Mouse (Mus musculus) embryonic facial prominence, embryonic 14.5 days (tissue): ENCODE data around the gene Mei1. TPM values are rescaled to one million over a fixed set of nuclear protein-coding genes. Genes with fewer than 3 reads are reported as not detected.

Source experiments
- ATAC-seq: fragments of 200-750 bp; cut with Nextera tagmentation; 2 replicates; pipeline ENCODE4 v1.8.0; 2017; ENCODE audit warnings: low read depth, moderate number of reproducible peaks, moderate TSS enrichment
- DNase-seq: peaks from one replicate; pipeline ENCODE4 v3.0.0-alpha.2; 2015; ENCODE audit warnings: low spot score
- H3K27ac ChIP-seq: fragments of 300-500 bp; sonication (generic); replicated peaks from 2 replicates; pipeline ENCODE4 v1.5.1; 2014; ENCODE audit warnings: low read depth, mild to moderate bottlenecking, low read length, moderate library complexity
- H3K27me3 ChIP-seq: fragments of 300-500 bp; sonication (generic); replicated peaks from 2 replicates; pipeline ENCODE4 v1.6.1; 2014; ENCODE audit warnings: low read length; ENCODE audit not compliant: control insufficient read depth, insufficient read depth
- H3K36me3 ChIP-seq: fragments of 300-500 bp; sonication (generic); 2 replicates; pipeline ENCODE4 v1.6.1; 2014; ENCODE audit warnings: low read length, mixed read lengths; ENCODE audit not compliant: control insufficient read depth, insufficient read depth
- H3K4me1 ChIP-seq: fragments of 300-500 bp; sonication (generic); 2 replicates; pipeline ENCODE4 v1.6.1; 2014; ENCODE audit warnings: antibody characterized with exemption, low read length; ENCODE audit not compliant: control insufficient read depth, insufficient read depth
- H3K4me2 ChIP-seq: fragments of 300-500 bp; sonication (generic); 2 replicates; pipeline ENCODE4 v1.6.1; 2014; ENCODE audit warnings: low read depth, mild to moderate bottlenecking, low read length, moderate library complexity, mixed read lengths
- H3K4me3 ChIP-seq: fragments of 300-500 bp; sonication (generic); 2 replicates; pipeline ENCODE4 v1.5.1; 2014; ENCODE audit warnings: low read depth, mild to moderate bottlenecking, low read length
- H3K9ac ChIP-seq: fragments of 300-500 bp; sonication (generic); 2 replicates; pipeline ENCODE4 v1.6.1; 2014; ENCODE audit warnings: low read depth, mild to moderate bottlenecking, low read length, moderate library complexity, mixed read lengths
- H3K9me3 ChIP-seq: fragments of 300-500 bp; sonication (generic); 2 replicates; pipeline ENCODE4 v1.6.1; 2016; ENCODE audit warnings: low read length; ENCODE audit not compliant: control insufficient read depth
- WGBS: fragments of 180-500 bp; shearing (Covaris S2); extraction: QIAGEN DNeasy Blood & Tissue Kit; methylation state at CpG from one replicate; pipeline ENCODE4 v1.1.7; 2014; 5-methylcytosine and 5-hydroxymethylcytosine counted together
- polyA plus RNA-seq: library from polyadenylated mRNA; unstranded; fragments of >200 nt; fragmentation: Nextera tagmentation; extraction: Ambion mirVana; gene quantifications from 2 replicates; pipeline ENCODE4 v1.2.1, GENCODE M21; 2014

Mei1 gene
- polyA plus RNA-seq, 1 experiment from 2014 or later: not detected

DNA sequence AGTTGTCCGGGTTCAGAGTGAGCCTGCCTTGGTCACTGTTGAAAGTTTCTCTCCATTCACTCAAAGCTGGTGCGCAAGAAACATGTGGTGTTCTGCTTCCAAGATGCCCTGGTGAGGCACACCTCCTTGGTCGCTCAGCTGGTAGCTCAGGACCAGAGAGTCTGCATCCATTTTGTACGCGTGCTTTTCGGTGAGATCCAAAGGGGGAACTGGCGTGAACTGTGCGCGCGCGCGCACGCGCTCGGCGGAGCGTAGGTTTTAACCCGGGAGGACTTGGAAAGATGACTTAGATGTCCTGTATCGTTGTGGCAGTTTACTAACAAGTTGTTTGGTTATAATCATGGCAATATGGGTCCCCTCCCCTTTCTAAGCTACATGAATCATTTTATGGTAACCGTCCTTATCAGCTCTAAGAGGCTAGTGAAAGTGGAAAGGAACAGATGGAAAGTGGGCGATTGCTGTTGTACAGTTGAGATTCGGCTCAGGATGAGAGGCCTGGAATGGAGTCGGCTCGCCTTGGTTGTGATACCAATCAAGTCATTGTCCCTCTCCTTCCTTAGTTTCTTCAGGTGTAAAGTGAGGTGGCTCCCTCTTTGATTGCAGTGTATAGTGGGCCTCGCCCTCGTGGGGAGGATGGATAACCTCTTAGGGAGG is 2.1 kb downstream of the Mei1 start:
- Histone ChIP-seq H3K36me3 (no peaks in the 10 kb centered on the region), H3K27me3 (peaks cover 34% of the 10 kb centered on the region), H3K9ac (no peak overlapping the region), H3K4me3 (no peak overlapping the region), H3K4me1 (no peaks in the 10 kb centered on the region), H3K27ac (no peak overlapping the region), H3K4me2 (no peak overlapping the region), H3K9me3 (0 out of 2 replicates have a peak, but pooled peaks cover 7% of the 10 kb centered on the region)
- ATAC-seq: no peak
- WGBS: 92% methylated on average over 26 of the region's 26 CpGs
- DNase-seq: no peak

DNA sequence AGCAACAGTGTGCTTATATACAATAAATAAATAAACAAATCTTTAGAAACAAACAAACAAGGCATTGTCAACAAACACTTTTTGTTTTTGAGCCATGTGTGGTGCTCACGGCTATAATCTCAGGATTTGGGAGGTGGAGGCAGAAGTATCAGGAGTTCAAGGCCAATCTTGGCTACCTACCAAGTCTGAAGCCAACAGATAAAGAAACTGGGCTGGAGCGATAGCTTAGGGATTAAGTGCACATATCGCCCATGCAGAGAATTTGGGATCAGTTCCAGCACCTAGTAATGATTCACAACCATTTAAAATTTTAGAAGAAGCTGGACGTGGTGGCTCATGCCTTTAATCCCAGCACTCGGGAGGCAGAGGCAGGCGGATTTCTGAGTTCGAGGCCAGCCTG is 3.7 kb downstream of the Mei1 start:
- no peak overlapping the region for H3K27ac ChIP-seq
- 85% methylated on average over 7 of the region's 7 CpGs for WGBS

DNA sequence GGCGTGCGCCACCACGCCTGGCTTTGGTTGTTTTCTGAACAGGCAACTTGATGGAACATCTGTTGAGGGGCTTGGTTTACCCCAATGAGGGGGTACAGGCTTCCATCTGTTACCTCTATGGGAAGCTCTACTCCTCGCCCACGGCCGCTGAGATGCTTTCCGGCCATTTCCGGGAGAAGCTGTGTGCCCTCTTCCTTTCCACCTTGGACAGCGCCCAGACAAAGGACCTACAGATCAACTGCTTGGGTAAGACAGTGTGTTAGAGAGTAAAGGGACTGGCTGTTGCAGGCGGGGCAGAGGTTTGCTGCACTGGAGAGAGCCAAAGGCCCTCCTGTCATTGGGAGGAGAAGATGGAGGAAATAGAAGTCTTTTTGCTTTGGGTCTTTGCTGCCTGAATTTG is 10.1 kb downstream of the Mei1 start:
- 48% methylated on average over 10 of the region's 10 CpGs for WGBS
- ATAC-seq: no peak

More for the DNA sequence above, 3.7 kb downstream of the Mei1 start:
- H3K9me3 ChIP-seq: 0 out of 2 replicates have a peak, but pooled peaks cover 7% of the 10 kb centered on the region
- H3K4me2 ChIP-seq: no peak overlapping the region
- ATAC-seq (no peak), DNase-seq (no peak)
- H3K27me3 ChIP-seq: peaks cover 32% of the 10 kb centered on the region
- H3K36me3 ChIP-seq: no peaks in the 10 kb centered on the region
- no peaks in the 10 kb centered on the region for H3K4me1 ChIP-seq
- no peak overlapping the region for H3K9ac ChIP-seq
- H3K4me3 ChIP-seq: no peak overlapping the region

DNA sequence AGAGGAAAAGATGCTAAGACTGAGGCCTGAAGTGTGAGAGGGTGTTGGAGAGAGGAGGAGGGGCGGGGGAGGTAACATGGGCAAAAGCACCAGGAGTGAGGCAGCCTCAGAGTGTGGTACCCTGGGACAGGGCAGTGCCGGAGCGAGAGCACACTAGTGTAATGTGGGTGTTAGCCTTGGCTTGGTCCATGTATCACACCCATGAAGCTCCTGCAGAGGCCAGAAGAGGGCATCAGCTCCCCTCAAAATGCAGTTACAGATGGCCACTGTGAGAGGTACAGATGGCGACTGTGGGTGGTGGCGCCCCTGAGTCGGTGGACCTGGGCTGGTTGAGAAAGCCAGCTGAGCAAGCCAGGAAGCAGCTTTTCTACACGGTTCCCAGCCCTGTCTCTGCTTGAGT is 11.4 kb downstream of the Mei1 start:
- 45% methylated on average over 5 of the region's 7 CpGs for WGBS
- no peak overlapping the region for H3K9ac ChIP-seq
- H3K9me3 ChIP-seq: no peaks in the 10 kb centered on the region
- ATAC-seq (peak; percentile 72), DNase-seq (peak; percentile 13)
- H3K27ac ChIP-seq: no peak overlapping the region
- no peaks in the 10 kb centered on the region for H3K27me3 ChIP-seq
- H3K4me3 ChIP-seq: no peak overlapping the region
- H3K36me3 ChIP-seq: no peaks in the 10 kb centered on the region
- no peaks in the 10 kb centered on the region for H3K4me1 ChIP-seq
- H3K4me2 ChIP-seq: no peak overlapping the region

More for the DNA sequence above, 10.1 kb downstream of the Mei1 start:
- Histone ChIP-seq H3K4me1 (no peaks in the 10 kb centered on the region), H3K9ac (no peak overlapping the region), H3K4me2 (no peak overlapping the region), H3K4me3 (no peak overlapping the region), H3K27ac (no peak overlapping the region), H3K36me3 (no peaks in the 10 kb centered on the region), H3K27me3 (no peaks in the 10 kb centered on the region), H3K9me3 (no peaks in the 10 kb centered on the region)
- peak; percentile 7 for DNase-seq

DNA sequence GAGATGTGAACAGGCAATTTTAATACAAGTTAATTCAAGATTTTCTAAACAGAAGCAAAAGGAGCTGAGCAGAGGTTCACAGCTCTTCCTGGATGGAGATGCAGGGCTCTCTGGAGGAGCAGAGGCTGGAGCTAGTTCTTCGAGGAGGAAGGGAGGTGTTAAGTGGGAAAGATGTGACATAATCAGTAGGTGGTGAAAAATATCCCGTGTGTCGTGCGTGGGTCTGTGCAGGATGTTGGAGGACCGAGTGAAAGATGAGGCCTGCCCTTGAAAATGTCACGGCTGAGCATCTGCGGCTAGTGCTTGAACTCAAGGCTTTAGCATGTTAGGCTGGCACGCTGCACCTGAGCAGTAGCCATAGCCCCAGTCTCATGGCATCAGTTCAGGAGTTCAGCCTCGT is 15.8 kb downstream of the Mei1 start:
- WGBS: 82% methylated on average over 9 of the region's 9 CpGs
- DNase-seq (no peak), ATAC-seq (no peak)

GRCm38 (mm10) chr15:82086131-82086530 is 16.3 kb downstream of the Mei1 start:
- Histone ChIP-seq H3K4me2 (no peak overlapping the region), H3K27ac (no peak overlapping the region), H3K4me3 (no peak overlapping the region), H3K4me1 (no peaks in the 10 kb centered on the region), H3K36me3 (no peaks in the 10 kb centered on the region), H3K27me3 (no peaks in the 10 kb centered on the region), H3K9me3 (no peaks in the 10 kb centered on the region), H3K9ac (no peak overlapping the region)
- WGBS: 75% methylated on average over 12 of the region's 12 CpGs
- ATAC-seq (no peak), DNase-seq (no peak)

More for the DNA sequence above, 15.8 kb downstream of the Mei1 start:
- no peak overlapping the region for H3K4me3 ChIP-seq
- H3K36me3 ChIP-seq: no peaks in the 10 kb centered on the region
- H3K9ac ChIP-seq: no peak overlapping the region
- no peaks in the 10 kb centered on the region for H3K4me1 ChIP-seq
- H3K27ac ChIP-seq: no peak overlapping the region
- H3K9me3 ChIP-seq: no peaks in the 10 kb centered on the region
- no peaks in the 10 kb centered on the region for H3K27me3 ChIP-seq
- no peak overlapping the region for H3K4me2 ChIP-seq

GRCm38 (mm10) chr15:82087266-82087665 is 17.5 kb downstream of the Mei1 start:
- Histone ChIP-seq H3K4me2 (no peak overlapping the region), H3K27me3 (no peaks in the 10 kb centered on the region), H3K4me1 (no peaks in the 10 kb centered on the region), H3K9ac (no peak overlapping the region), H3K36me3 (no peaks in the 10 kb centered on the region), H3K4me3 (no peak overlapping the region), H3K9me3 (no peaks in the 10 kb centered on the region), H3K27ac (no peak overlapping the region)
- DNase-seq: no peak
- no peak for ATAC-seq
- whole genome bisulfite sequencing: 10% methylated on average over 10 of the region's 10 CpGs

DNA sequence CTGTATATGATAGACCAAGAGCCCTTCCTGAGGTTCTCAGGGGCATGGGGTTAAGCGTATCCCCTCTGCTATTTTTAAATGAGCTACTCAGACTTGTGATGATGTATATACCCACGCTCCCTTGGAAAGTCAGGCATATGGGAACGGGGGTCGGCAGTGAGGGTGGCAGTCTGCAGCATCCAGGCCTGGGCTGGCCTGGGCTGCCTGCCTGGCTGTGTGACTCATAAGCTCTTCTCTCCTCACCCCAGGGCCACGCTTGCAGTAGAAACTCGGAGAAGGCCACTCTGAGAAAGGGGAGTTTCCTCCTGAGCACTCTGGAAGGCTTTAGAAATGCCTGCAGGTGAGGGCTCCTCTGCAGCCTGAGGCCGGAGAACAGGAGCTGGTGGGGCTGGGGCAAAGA is 21.3 kb downstream of the Mei1 start:
- Histone ChIP-seq H3K27me3 (no peaks in the 10 kb centered on the region), H3K9me3 (no peaks in the 10 kb centered on the region), H3K9ac (no peak overlapping the region), H3K36me3 (no peaks in the 10 kb centered on the region), H3K4me1 (no peaks in the 10 kb centered on the region), H3K4me2 (no peak overlapping the region), H3K27ac (no peak overlapping the region), H3K4me3 (no peak overlapping the region)
- WGBS: 68% methylated on average over 7 of the region's 7 CpGs
- DNase-seq (no peak), ATAC-seq (no peak)

- DNase-seq (peak; percentile 6), ATAC-seq (no peak)
- no peak overlapping the region for H3K9ac ChIP-seq
- H3K27ac ChIP-seq: no peak overlapping the region
- no peaks in the 10 kb centered on the region for H3K9me3 ChIP-seq
- H3K27me3 ChIP-seq: no peaks in the 10 kb centered on the region
- no peak overlapping the region for H3K4me3 ChIP-seq
- H3K36me3 ChIP-seq: no peaks in the 10 kb centered on the region
- WGBS: 23% methylated on average over 8 of the region's 8 CpGs
- no peaks in the 10 kb centered on the region for H3K4me1 ChIP-seq
- H3K4me2 ChIP-seq: no peak overlapping the region
These were observed 37.3 kb downstream of the Mei1 start for GRCm38 (mm10) chr15:82106953-82107555.
